Mouse (Mus musculus): Measurements from ENCODE around the gene Rai14. TPM values are rescaled to one million over a fixed set of nuclear protein-coding genes. Genes with fewer than 3 reads are reported as not detected.

Rai14 gene
- polyA plus RNA-seq, 2 experiments, result 2.9 to 3.7 TPM

DNA sequence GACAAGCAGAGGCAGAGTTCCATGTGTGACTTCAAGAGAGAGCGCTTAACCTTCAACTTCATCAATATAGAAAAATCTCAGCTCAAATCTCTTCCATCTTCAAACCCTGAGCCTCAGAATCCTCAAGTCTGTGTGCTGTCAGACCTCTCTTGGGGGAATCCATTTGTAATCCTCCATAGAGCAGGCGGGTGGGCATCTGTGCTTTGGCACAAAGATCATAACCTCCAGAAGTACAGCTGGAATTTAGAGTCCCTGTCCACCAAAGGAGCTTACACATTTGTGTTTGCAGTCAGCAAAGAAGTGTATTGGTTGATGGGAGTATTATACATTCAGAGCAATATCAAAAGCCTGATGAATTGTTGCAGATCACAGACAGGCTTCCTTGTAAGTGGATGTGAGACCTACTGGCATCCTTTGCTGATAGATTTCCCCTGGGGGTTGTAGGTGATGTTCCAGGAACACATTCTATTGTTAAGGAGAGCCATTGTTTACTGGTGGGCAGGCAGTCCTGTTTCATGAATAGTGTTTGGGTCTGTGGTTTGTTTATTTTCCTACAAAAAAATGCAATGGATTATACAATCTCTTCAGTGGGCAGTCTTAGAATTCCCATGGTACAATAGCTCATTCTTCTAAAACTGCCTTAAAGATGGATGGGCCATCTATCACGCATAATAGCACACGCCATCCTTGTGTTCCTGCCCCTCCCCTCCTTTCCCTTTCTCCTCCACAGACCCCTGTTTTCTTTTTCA, 32.1 kb upstream of the Rai14 start:
- no peaks in the 10 kb centered on the region for H3K36me3 ChIP-seq (replicated peaks; ENCODE audit: control insufficient read depth, insufficient read depth, low read depth)
- TF ChIP-seq EP300 (IDR thresholded peaks at IDR 0.05; ENCODE audit: low read depth) (no peak), CTCF (IDR thresholded peaks at IDR 0.05; ENCODE audit: low read depth) (no peak)
- no peak overlapping the region for H3K27ac ChIP-seq
- H3K4me1 ChIP-seq (replicated peaks; ENCODE audit: control insufficient read depth in 2 of 2, insufficient read depth in 2 of 2, low read length in 1 of 2), result no peaks in the 10 kb centered on the region
- no peak overlapping the region for H3K9ac ChIP-seq (replicated peaks)
- H3K4me3 ChIP-seq (ENCODE audit: insufficient read depth in 1 of 2, low read depth in 2 of 2, low read length in 2 of 2), result no peak overlapping the region
- ATAC-seq (ENCODE audit: insufficient read depth), result no peak
- DNase-seq (ENCODE audit: low read depth in 3 of 3, low spot score in 3 of 3), result no peak
- no peaks in the 10 kb centered on the region for H3K27me3 ChIP-seq (ENCODE audit: control insufficient read depth, insufficient read depth, low read length)
- H3K9me3 ChIP-seq (ENCODE audit: control insufficient read depth, low read length), result no peaks in the 10 kb centered on the region
- no peak overlapping the region for H3K4me2 ChIP-seq (ENCODE audit: low read depth)
- 57% methylated on average over 4 of the region's 4 CpGs for WGBS (ENCODE audit: insufficient replicate concordance)

DNA sequence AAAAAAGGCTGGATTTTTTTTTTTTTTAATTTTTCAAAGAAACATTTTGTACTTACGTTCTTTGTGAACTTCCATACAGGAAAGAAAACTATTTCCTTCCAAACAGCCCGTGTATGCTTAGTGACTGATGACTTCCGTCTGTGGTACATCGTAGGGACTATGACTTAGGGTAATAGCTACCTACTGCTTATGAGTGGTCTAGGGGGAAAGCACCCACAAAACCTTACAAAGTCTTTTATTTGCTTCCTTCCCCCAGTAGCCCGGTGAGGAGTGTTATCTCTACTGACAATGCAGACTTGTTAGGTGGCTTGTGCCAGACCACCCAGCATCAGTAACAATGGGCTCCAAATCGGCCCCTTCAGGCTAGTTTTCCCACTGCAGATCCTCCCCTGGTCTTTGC, 28.0 kb upstream of the Rai14 start:
- Histone ChIP-seq H3K27ac (no peak overlapping the region), H3K9me3 (ENCODE audit: control insufficient read depth, low read length) (no peaks in the 10 kb centered on the region), H3K4me1 (replicated peaks; ENCODE audit: control insufficient read depth in 2 of 2, insufficient read depth in 2 of 2, low read length in 1 of 2) (peaks cover 0 to 2% of the 10 kb centered on the region in 2 experiments; a peak in 1 of 4 replicates), H3K9ac (replicated peaks) (no peak overlapping the region), H3K36me3 (replicated peaks; ENCODE audit: control insufficient read depth, insufficient read depth, low read depth) (no peaks in the 10 kb centered on the region), H3K27me3 (ENCODE audit: control insufficient read depth, insufficient read depth, low read length) (no peaks in the 10 kb centered on the region), H3K4me2 (ENCODE audit: low read depth) (no peak overlapping the region), H3K4me3 (ENCODE audit: insufficient read depth in 1 of 2, low read depth in 2 of 2, low read length in 2 of 2) (no peak overlapping the region)
- TF ChIP-seq EP300 (IDR thresholded peaks at IDR 0.05; ENCODE audit: low read depth) (no peak), CTCF (IDR thresholded peaks at IDR 0.05; ENCODE audit: low read depth) (no peak)
- DNase-seq (ENCODE audit: low read depth in 3 of 3, low spot score in 3 of 3) (no peak), ATAC-seq (ENCODE audit: insufficient read depth) (no peak)
- 33% methylated on average over 6 of the region's 6 CpGs for WGBS (ENCODE audit: insufficient replicate concordance)

DNA sequence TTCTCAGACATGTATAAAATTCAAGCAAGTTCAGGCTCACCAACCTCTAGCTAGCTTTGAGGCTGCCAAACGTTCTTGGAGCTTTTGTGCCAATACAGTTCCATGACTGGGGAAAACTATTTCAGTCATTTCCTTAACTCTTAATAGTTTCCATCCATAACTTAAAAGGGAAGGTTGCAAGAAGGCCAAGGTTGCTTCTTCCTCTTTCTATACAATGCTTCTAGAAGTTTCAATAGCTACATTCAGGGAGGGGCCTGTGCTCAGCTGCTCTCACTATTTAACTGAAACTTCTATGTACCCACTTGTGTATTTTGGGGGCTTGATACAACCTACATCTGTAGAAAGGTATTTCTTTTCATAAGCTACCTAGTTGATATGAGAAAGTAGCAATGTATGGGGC, 24.9 kb upstream of the Rai14 start:
- TF ChIP-seq CTCF (IDR thresholded peaks at IDR 0.05; ENCODE audit: low read depth) (no peak), EP300 (IDR thresholded peaks at IDR 0.05; ENCODE audit: low read depth) (no peak)
- H3K9me3 ChIP-seq (ENCODE audit: control insufficient read depth, low read length), result no peaks in the 10 kb centered on the region
- DNase-seq (ENCODE audit: low read depth in 3 of 3, low spot score in 3 of 3) (no peak), ATAC-seq (ENCODE audit: insufficient read depth) (no peak)
- no peak overlapping the region for H3K9ac ChIP-seq (replicated peaks)
- no peak overlapping the region for H3K27ac ChIP-seq
- no peaks in the 10 kb centered on the region for H3K27me3 ChIP-seq (ENCODE audit: control insufficient read depth, insufficient read depth, low read length)
- no peak overlapping the region for H3K4me3 ChIP-seq (ENCODE audit: insufficient read depth in 1 of 2, low read depth in 2 of 2, low read length in 2 of 2)
- no peaks in the 10 kb centered on the region for H3K36me3 ChIP-seq (replicated peaks; ENCODE audit: control insufficient read depth, insufficient read depth, low read depth)
- peaks cover 0 to 2% of the 10 kb centered on the region in 2 experiments; a peak in 1 of 4 replicates for H3K4me1 ChIP-seq (replicated peaks; ENCODE audit: control insufficient read depth in 2 of 2, insufficient read depth in 2 of 2, low read length in 1 of 2)
- 13% methylated on average over 1 of the region's 1 CpGs for WGBS (ENCODE audit: insufficient replicate concordance)
- H3K4me2 ChIP-seq (ENCODE audit: low read depth), result no peak overlapping the region

DNA sequence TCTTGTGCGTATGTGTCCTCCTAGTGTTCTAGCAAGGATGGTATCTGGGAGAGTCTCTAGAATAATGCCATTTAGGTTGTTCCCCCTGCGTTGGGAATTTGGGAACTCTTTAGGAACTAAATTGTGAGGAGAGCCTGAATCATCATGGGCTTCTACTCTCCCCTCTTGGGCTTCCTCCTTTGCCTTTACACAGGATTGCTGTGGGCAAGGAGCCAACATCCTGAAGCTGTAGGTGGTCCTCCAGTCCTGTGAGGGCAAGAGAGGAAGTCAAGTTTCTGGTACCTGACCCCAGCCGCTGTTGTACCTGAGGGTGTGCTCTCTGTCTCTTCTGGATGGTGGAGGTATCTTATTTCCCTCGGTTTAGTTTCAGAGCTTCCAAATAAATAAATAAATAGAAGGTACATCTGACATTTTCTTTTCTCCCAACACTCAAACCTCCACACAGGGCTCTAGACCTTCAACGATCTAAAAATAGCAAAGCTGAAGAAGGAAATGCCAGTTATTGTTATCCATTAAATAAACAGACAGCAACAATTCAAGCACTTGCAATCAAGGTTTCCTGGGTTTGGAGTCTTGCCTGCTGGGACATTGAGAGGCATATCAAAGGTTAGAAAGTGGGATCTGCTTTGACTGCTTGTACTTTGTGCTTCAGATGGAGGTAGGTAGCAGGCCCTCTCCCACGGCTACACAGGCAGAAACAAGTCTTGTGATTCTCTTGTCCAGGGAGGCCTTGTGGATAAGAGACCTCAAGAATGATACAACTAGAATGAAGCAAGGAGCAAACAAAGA, 24.1 kb upstream of the Rai14 start:
- Histone ChIP-seq H3K9ac (replicated peaks) (no peak overlapping the region), H3K27me3 (ENCODE audit: control insufficient read depth, insufficient read depth, low read length) (no peaks in the 10 kb centered on the region), H3K4me2 (ENCODE audit: low read depth) (no peak overlapping the region), H3K9me3 (ENCODE audit: control insufficient read depth, low read length) (no peaks in the 10 kb centered on the region), H3K27ac (no peak overlapping the region), H3K4me3 (ENCODE audit: insufficient read depth in 1 of 2, low read depth in 2 of 2, low read length in 2 of 2) (no peak overlapping the region), H3K36me3 (replicated peaks; ENCODE audit: control insufficient read depth, insufficient read depth, low read depth) (no peaks in the 10 kb centered on the region), H3K4me1 (replicated peaks; ENCODE audit: control insufficient read depth in 2 of 2, insufficient read depth in 2 of 2, low read length in 1 of 2) (peaks cover 0 to 2% of the 10 kb centered on the region in 2 experiments; a peak in 1 of 4 replicates)
- WGBS (ENCODE audit: insufficient replicate concordance), result 44% methylated on average over 6 of the region's 6 CpGs
- TF ChIP-seq EP300 (IDR thresholded peaks at IDR 0.05; ENCODE audit: low read depth), result no peak
- no peak for TF ChIP-seq CTCF (IDR thresholded peaks at IDR 0.05; ENCODE audit: low read depth)
- ATAC-seq (ENCODE audit: insufficient read depth), result no peak
- no peak for DNase-seq (ENCODE audit: low read depth in 3 of 3, low spot score in 3 of 3)

DNA sequence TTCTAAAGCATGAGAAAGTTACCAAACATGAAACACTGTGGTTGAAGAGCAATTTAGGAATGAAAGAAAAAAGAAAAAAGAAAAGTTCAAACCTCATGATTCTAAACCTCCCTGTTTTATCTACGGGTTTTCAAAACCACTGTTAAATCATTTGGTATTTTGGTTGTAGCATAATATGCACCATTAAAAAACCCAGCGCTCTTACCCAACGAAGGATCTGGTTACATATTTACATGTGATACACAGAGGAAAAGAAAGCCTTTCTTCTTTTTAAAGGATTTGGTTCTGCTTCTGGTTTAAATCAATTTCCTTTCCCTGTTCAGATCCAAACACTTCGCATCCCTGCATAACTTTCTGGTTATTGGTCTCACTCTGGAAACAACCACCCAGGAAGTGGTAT, 21.5 kb upstream of the Rai14 start:
- no peak for DNase-seq (ENCODE audit: low read depth in 3 of 3, low spot score in 3 of 3)

More for the DNA sequence above, 21.5 kb upstream of the Rai14 start:
- no peak for TF ChIP-seq CTCF (IDR thresholded peaks at IDR 0.05; ENCODE audit: low read depth)
- TF ChIP-seq EP300 (IDR thresholded peaks at IDR 0.05; ENCODE audit: low read depth), result no peak
- no peaks in the 10 kb centered on the region for H3K27me3 ChIP-seq (ENCODE audit: control insufficient read depth, insufficient read depth, low read length)
- peaks cover 0 to 2% of the 10 kb centered on the region in 2 experiments; a peak in 1 of 4 replicates for H3K4me1 ChIP-seq (replicated peaks; ENCODE audit: control insufficient read depth in 2 of 2, insufficient read depth in 2 of 2, low read length in 1 of 2)
- 68% methylated on average over 4 of the region's 4 CpGs for WGBS (ENCODE audit: insufficient replicate concordance)
- H3K27ac ChIP-seq, result no peak overlapping the region
- no peak overlapping the region for H3K9ac ChIP-seq (replicated peaks)
- H3K36me3 ChIP-seq (replicated peaks; ENCODE audit: control insufficient read depth, insufficient read depth, low read depth), result no peaks in the 10 kb centered on the region
- H3K4me3 ChIP-seq (ENCODE audit: insufficient read depth in 1 of 2, low read depth in 2 of 2, low read length in 2 of 2), result no peak overlapping the region
- H3K4me2 ChIP-seq (ENCODE audit: low read depth), result no peak overlapping the region
- no peak for ATAC-seq (ENCODE audit: insufficient read depth)
- no peaks in the 10 kb centered on the region for H3K9me3 ChIP-seq (ENCODE audit: control insufficient read depth, low read length)
